11 mouse cellular contexts compared by ENCODE assay signal in the genomic region with DNA sequence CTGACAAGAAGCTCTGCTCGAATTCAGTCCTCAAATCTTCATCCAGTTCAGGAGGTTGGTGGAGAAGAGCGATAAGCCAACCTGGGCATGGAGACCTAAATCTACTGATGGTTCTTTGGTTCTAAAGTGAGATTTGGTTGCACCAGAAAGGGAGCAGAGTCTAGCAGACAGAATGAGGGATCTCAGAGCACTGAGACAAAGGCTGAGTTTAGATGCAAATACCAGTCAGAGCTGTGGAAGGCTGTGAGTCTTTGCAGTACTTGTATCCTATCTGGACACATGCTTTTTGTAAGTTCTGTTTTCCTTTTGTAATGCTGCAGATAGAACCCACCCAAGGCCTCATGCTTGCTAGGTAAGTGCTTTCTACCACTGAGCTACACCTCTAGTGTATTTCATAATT. TPM values are rescaled to one million over a fixed set of nuclear protein-coding genes. Genes with fewer than 3 reads are reported as not detected.
DNase-seq lines count a peak whose midpoint lies in the region; ATAC-seq and TF ChIP-seq lines count a peak whose summit lies in the region.
"Had no signal": no experiment of that assay in that cellular context is flagged by ENCODE, and none has a peak within 500 bp of the region (broad histone marks: within the 10 kb centered on the region; RNA-seq: fewer than 3 reads in every experiment).

No protein-coding gene starts in this region.

- peak overlapping the region; percentile 90 for H3K27ac ChIP-seq in neural tube, embryonic 11.5 days (ENCODE audit: low read depth, low read length)
- H3K27ac ChIP-seq in forebrain, embryonic 12.5 days: peak overlapping the region; percentile 99
- H3K27ac ChIP-seq in limb, embryonic 10.5 days: peak overlapping the region; percentile 86
- peak overlapping the region; percentile 93 for H3K27ac ChIP-seq in neural tube, embryonic 14.5 days (ENCODE audit: low read depth, low read length)
- H3K27ac ChIP-seq in heart, adult 2 months: no peak overlapping the region

- H3K4me2 ChIP-seq in neural tube, embryonic 11.5 days (ENCODE audit: low read depth): peak overlapping the region; percentile 43
- H3K4me2 ChIP-seq in forebrain, embryonic 12.5 days: peak overlapping the region; percentile 58
- H3K4me2 ChIP-seq in neural tube, embryonic 14.5 days (ENCODE audit: low read depth, low read length): peak overlapping the region; percentile 46

- no peak for TF ChIP-seq CTCF in heart, adult 2 months (IDR thresholded peaks at IDR 0.05)

- 17% methylated on average over 2 of the region's 2 CpGs for WGBS in neural tube, embryonic 11.5 days
- WGBS in forebrain, embryonic 12.5 days: 8% methylated on average over 2 of the region's 2 CpGs
- WGBS in limb, embryonic 10.5 days: 34% methylated on average over 2 of the region's 2 CpGs
- 8% methylated on average over 2 of the region's 2 CpGs for WGBS in neural tube, embryonic 14.5 days
- WGBS in heart, adult 2 months: 59% methylated on average over 2 of the region's 2 CpGs

- no peak for TF ChIP-seq EP300 in heart, adult 2 months (IDR thresholded peaks at IDR 0.05; ENCODE audit: insufficient read depth, low read depth, low read length)

- peak; percentile 21 for ATAC-seq in neural tube, embryonic 11.5 days (ENCODE audit: insufficient read depth, low FRiP score, low TSS enrichment)
- peak; percentile 62 for ATAC-seq in forebrain, embryonic 12.5 days (ENCODE audit: low FRiP score)
- peak; percentile 41 for ATAC-seq in neural tube, embryonic 14.5 days (ENCODE audit: low read depth)
- no peak for ATAC-seq in megakaryocyte, adult 5-6 weeks (ENCODE audit: poor library complexity, severe bottlenecking)

- no peaks in the 10 kb centered on the region for H3K9me3 ChIP-seq in neural tube, embryonic 11.5 days (ENCODE audit: control insufficient read depth, low read length)
- no peaks in the 10 kb centered on the region for H3K9me3 ChIP-seq in forebrain, embryonic 12.5 days
- H3K9me3 ChIP-seq in limb, embryonic 10.5 days (replicated peaks): no peaks in the 10 kb centered on the region
- H3K9me3 ChIP-seq in neural tube, embryonic 14.5 days (ENCODE audit: control insufficient read depth, low read length): no peaks in the 10 kb centered on the region

- H3K4me1 ChIP-seq in neural tube, embryonic 11.5 days (ENCODE audit: control insufficient read depth, insufficient read depth, low read length): peaks cover 11% of the 10 kb centered on the region
- peaks cover 20% of the 10 kb centered on the region for H3K4me1 ChIP-seq in forebrain, embryonic 12.5 days
- H3K4me1 ChIP-seq in limb, embryonic 10.5 days: peaks cover 14% of the 10 kb centered on the region
- H3K4me1 ChIP-seq in neural tube, embryonic 14.5 days (ENCODE audit: control insufficient read depth, insufficient read depth, low read length): peaks cover 7% of the 10 kb centered on the region; the same call in 1 of the 2 replicates
- H3K4me1 ChIP-seq in heart, adult 2 months (ENCODE audit: control insufficient read depth, insufficient read depth, low read length): no peaks in the 10 kb centered on the region

- no peak for TF ChIP-seq POLR2A in heart, adult 2 months (IDR thresholded peaks at IDR 0.05; ENCODE audit: insufficient read depth, low read depth, low read length)

- peak overlapping the region; percentile 12 for H3K4me3 ChIP-seq in neural tube, embryonic 11.5 days (ENCODE audit: low read depth, low read length)
- peak overlapping the region; percentile 36 for H3K4me3 ChIP-seq in forebrain, embryonic 12.5 days (replicated peaks)
- H3K4me3 ChIP-seq in limb, embryonic 10.5 days: peak overlapping the region; percentile 29
- H3K4me3 ChIP-seq in neural tube, embryonic 14.5 days (ENCODE audit: low read depth, low read length): peak overlapping the region; percentile 20
- H3K4me3 ChIP-seq in heart, adult 2 months: no peak overlapping the region
- H3K4me3 ChIP-seq: myocyte had no signal

- H3K79me2 ChIP-seq in heart, adult 2 months (replicated peaks; ENCODE audit: control insufficient read depth, insufficient read depth, low read length): no peaks in the 10 kb centered on the region

- intact Hi-C loops in heart, adult 2 months (cut with DNase I): no loop called here

- no peaks in the 10 kb centered on the region for H3K27me3 ChIP-seq in neural tube, embryonic 11.5 days (ENCODE audit: control insufficient read depth, insufficient read depth, low read length)
- H3K27me3 ChIP-seq in forebrain, embryonic 12.5 days: no peaks in the 10 kb centered on the region
- H3K27me3 ChIP-seq in limb, embryonic 10.5 days (ENCODE audit: low read depth, poor library complexity, severe bottlenecking): no peaks in the 10 kb centered on the region
- H3K27me3 ChIP-seq in neural tube, embryonic 14.5 days (ENCODE audit: control insufficient read depth, insufficient read depth, low read length): no peaks in the 10 kb centered on the region
- H3K27me3 ChIP-seq in heart, adult 2 months (ENCODE audit: control insufficient read depth, insufficient read depth, low read length): no peaks in the 10 kb centered on the region

- H3K9ac ChIP-seq in neural tube, embryonic 11.5 days (ENCODE audit: low read length): peak overlapping the region; percentile 45
- H3K9ac ChIP-seq in forebrain, embryonic 12.5 days: peak overlapping the region; percentile 39; the same call in 1 of the 2 replicates
- H3K9ac ChIP-seq in neural tube, embryonic 14.5 days (replicated peaks; ENCODE audit: low read depth, low read length): peak overlapping the region; percentile 32; the same call in 1 of the 2 replicates
- H3K9ac ChIP-seq in heart, adult 2 months (ENCODE audit: low read depth, low read length): no peak overlapping the region

- no peaks in the 10 kb centered on the region for H3K36me3 ChIP-seq in neural tube, embryonic 11.5 days (ENCODE audit: control insufficient read depth, insufficient read depth, low read length)
- H3K36me3 ChIP-seq in forebrain, embryonic 12.5 days (replicated peaks): no peaks in the 10 kb centered on the region
- no peaks in the 10 kb centered on the region for H3K36me3 ChIP-seq in limb, embryonic 10.5 days
- H3K36me3 ChIP-seq in neural tube, embryonic 14.5 days (ENCODE audit: control insufficient read depth, insufficient read depth, low read length): no peaks in the 10 kb centered on the region
- H3K36me3 ChIP-seq in heart, adult 2 months (ENCODE audit: control insufficient read depth, insufficient read depth, low read length): no peaks in the 10 kb centered on the region

- DNase-seq in neural tube, embryonic 11.5 days (ENCODE audit: low spot score): no peak
- DNase-seq in neural tube, embryonic 10.5 days (ENCODE audit: extremely low spot score, low spot score): no peak
- DNase-seq in limb, embryonic 10.5 days (ENCODE audit: low spot score): no peak
- no peak for DNase-seq in spleen, postnatal 36 days (ENCODE audit: low spot score in 2 of 2)
- no peak for DNase-seq in heart, adult 2 months
- DNase-seq: heart, adult 18-20 months; kidney, adult 9 months had no signal

RNA-seq across cellular contexts. Expression of a gene that starts 0.4 kb away (rescaled TPM):
- 290 and 300 TPM in 2 replicates for polyA plus RNA-seq in neural tube, embryonic 11.5 days (2014; fragmentation: Nextera tagmentation; extraction: Ambion mirVana)
- polyA plus RNA-seq in forebrain, embryonic 12.5 days (2016; fragmentation: Nextera tagmentation; extraction: Ambion mirVana): 446 and 473 TPM in 2 replicates
- 10.0 and 10.1 TPM in 2 replicates for polyA plus RNA-seq in limb, embryonic 10.5 days (2016; fragmentation: Nextera tagmentation; extraction: Ambion mirVana)
- polyA plus RNA-seq in neural tube, embryonic 14.5 days (2014; fragmentation: Nextera tagmentation; extraction: Ambion mirVana): 664 and 692 TPM in 2 replicates
- total RNA-seq in megakaryocyte, adult 5-6 weeks (2015): 0.52 TPM in 1 of 2 replicates, not detected in the other
- 0.18 TPM in 1 of 2 replicates, not detected in the other for total RNA-seq in megakaryocyte, adult 5-6 weeks (2017)
- total RNA-seq in heart, adult 2 months (2021): 1 to 10 TPM; 1.7 to 1.8 TPM
- 0.88 and 2.0 TPM in 2 replicates for polyA plus RNA-seq in heart, adult 2 months (2012; rRNA removed)

RNA-seq across cellular contexts. Expression of a gene that starts 24.8 kb away (rescaled TPM):
- polyA plus RNA-seq in neural tube, embryonic 11.5 days (2014; fragmentation: Nextera tagmentation; extraction: Ambion mirVana): 64.2 and 68.5 TPM in 2 replicates
- polyA plus RNA-seq in forebrain, embryonic 12.5 days (2016; fragmentation: Nextera tagmentation; extraction: Ambion mirVana): 111 and 118 TPM in 2 replicates
- 84.3 and 91.1 TPM in 2 replicates for polyA plus RNA-seq in limb, embryonic 10.5 days (2016; fragmentation: Nextera tagmentation; extraction: Ambion mirVana)
- polyA plus RNA-seq in neural tube, embryonic 14.5 days (2014; fragmentation: Nextera tagmentation; extraction: Ambion mirVana): 50.2 and 72.6 TPM in 2 replicates
- 35.4 and 37.6 TPM in 2 replicates for total RNA-seq in megakaryocyte, adult 5-6 weeks (2015)
- total RNA-seq in megakaryocyte, adult 5-6 weeks (2017): 31.8 and 32.5 TPM in 2 replicates
- total RNA-seq in heart, adult 2 months (2021): 10 to 100 TPM; 70.4 to 78.5 TPM
- polyA plus RNA-seq in heart, adult 2 months (2012; rRNA removed): 52.6 and 115 TPM in 2 replicates

RNA-seq across cellular contexts. Expression of a gene that starts 54.5 kb away (rescaled TPM):
- polyA plus RNA-seq in neural tube, embryonic 11.5 days (2014; fragmentation: Nextera tagmentation; extraction: Ambion mirVana): 164 and 179 TPM in 2 replicates
- 132 and 144 TPM in 2 replicates for polyA plus RNA-seq in forebrain, embryonic 12.5 days (2016; fragmentation: Nextera tagmentation; extraction: Ambion mirVana)
- polyA plus RNA-seq in limb, embryonic 10.5 days (2016; fragmentation: Nextera tagmentation; extraction: Ambion mirVana): 169 and 198 TPM in 2 replicates
- polyA plus RNA-seq in neural tube, embryonic 14.5 days (2014; fragmentation: Nextera tagmentation; extraction: Ambion mirVana): 64.4 and 81.0 TPM in 2 replicates
- 203 and 208 TPM in 2 replicates for total RNA-seq in megakaryocyte, adult 5-6 weeks (2015)
- 453 and 508 TPM in 2 replicates for total RNA-seq in megakaryocyte, adult 5-6 weeks (2017)
- total RNA-seq in heart, adult 2 months (2021): 10 to 100 TPM; 59.6 to 71.0 TPM
- 77.4 and 183 TPM in 2 replicates for polyA plus RNA-seq in heart, adult 2 months (2012; rRNA removed)

Comparison
In these comparisons a context has a peak if more than half of its experiments do, and no peak if none do; other contexts are left out.
1. RNA of a gene that starts 0.4 kb away (polyA plus RNA-seq): 664 to 692 TPM in neural tube, embryonic 14.5 days, 446 to 473 TPM in forebrain, embryonic 12.5 days and 290 to 300 TPM in neural tube, embryonic 11.5 days; 10.0 to 10.1 TPM in limb, embryonic 10.5 days and 0.88 to 2.0 TPM in heart, adult 2 months; every median in the first group is over 10 times any median in the second.
2. Peak in every context shown above with its lines, with median percentiles within 50 percentile points of each other: H3K4me2 ChIP-seq.